Comparison of ENCODE assay signal across 18 mouse cellular contexts in the genomic region with DNA sequence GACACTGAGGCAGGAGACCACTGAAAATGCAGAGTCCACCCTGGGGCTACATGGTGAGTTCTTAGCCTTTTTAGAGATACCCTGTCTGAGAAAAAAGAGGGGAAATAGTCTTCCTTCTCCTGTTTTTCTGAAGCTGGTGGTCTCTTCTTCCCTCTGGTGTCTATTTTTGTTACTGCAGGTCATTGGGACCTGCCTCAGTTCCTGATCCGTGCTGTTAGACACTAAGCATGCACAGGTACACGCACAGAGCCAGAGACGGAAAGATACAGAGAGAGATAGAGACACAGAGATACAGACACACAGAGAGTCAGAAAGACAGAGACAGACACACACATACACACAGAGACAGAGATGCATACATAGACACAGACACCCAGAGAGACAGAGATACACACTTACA. TPM values are rescaled to one million over a fixed set of nuclear protein-coding genes. Genes with fewer than 3 reads are reported as not detected.
DNase-seq lines count a peak whose midpoint lies in the region; ATAC-seq and TF ChIP-seq lines count a peak whose summit lies in the region.
"Had no signal": no experiment of that assay in that cellular context is flagged by ENCODE, and none has a peak within 500 bp of the region (broad histone marks: within the 10 kb centered on the region; RNA-seq: fewer than 3 reads in every experiment).

No protein-coding gene starts in this region.

- H3K9me3 ChIP-seq in kidney, embryonic 15.5 days (replicated peaks): no peaks in the 10 kb centered on the region
- H3K9me3 ChIP-seq: limb, embryonic 10.5 days had no signal

- H3K36me3 ChIP-seq in kidney, adult 2 months (ENCODE audit: control insufficient read depth, insufficient read depth, low read length): no peaks in the 10 kb centered on the region
- no peaks in the 10 kb centered on the region for H3K36me3 ChIP-seq in kidney, embryonic 15.5 days
- H3K36me3 ChIP-seq: limb, embryonic 10.5 days had no signal

- WGBS in kidney, adult 2 months: 47% methylated on average over 3 of the region's 3 CpGs
- WGBS in kidney, embryonic 15.5 days: 47% methylated on average over 3 of the region's 3 CpGs
- WGBS in lung, adult 2 months: 34% methylated on average over 3 of the region's 3 CpGs

- H3K4me1 ChIP-seq in kidney, adult 2 months (ENCODE audit: control insufficient read depth, insufficient read depth, low read length): no peaks in the 10 kb centered on the region
- H3K4me1 ChIP-seq in kidney, embryonic 15.5 days: no peaks in the 10 kb centered on the region
- no peaks in the 10 kb centered on the region for H3K4me1 ChIP-seq in lung, adult 2 months (ENCODE audit: control insufficient read depth, insufficient read depth, low read length)
- H3K4me1 ChIP-seq: limb, embryonic 10.5 days had no signal

- TF ChIP-seq POLR2A in kidney, adult 2 months (IDR thresholded peaks at IDR 0.05; ENCODE audit: low read depth, low read length): no peak
- TF ChIP-seq POLR2A in lung, adult 2 months (IDR thresholded peaks at IDR 0.05; ENCODE audit: borderline replicate concordance, extremely low read depth, low read depth, low read length): no peak

- peak; percentile 39 to 42 for DNase-seq in cerebellum, postnatal 14 days
- DNase-seq in cerebellum, adult 9-10 months: no peak
- peak; percentile 8 for DNase-seq in kidney, adult 2 months
- DNase-seq in lung, postnatal 36 days: peak; percentile 1
- no peak for DNase-seq in lung, adult 2 months
- DNase-seq in retina, embryonic 14.5 days (ENCODE audit: low spot score): peak; percentile 55
- DNase-seq in MN1 (ENCODE audit: low spot score): no peak
- DNase-seq: B cell, adult 2 months; cerebellum, adult 9-11 months; gastrocnemius, postnatal 10 days; heart, postnatal 4 days; kidney, postnatal 25 days had no signal

- ATAC-seq in kidney, embryonic 15.5 days (replicated peaks; ENCODE audit: low FRiP score): no peak

- no peak overlapping the region for H3K27ac ChIP-seq in kidney, adult 2 months (ENCODE audit: insufficient read depth, low read depth, low read length)
- no peak overlapping the region for H3K27ac ChIP-seq in kidney, embryonic 15.5 days
- H3K27ac ChIP-seq: limb, embryonic 10.5 days had no signal

- no peak overlapping the region for H3K4me2 ChIP-seq in kidney, embryonic 15.5 days

- no peak overlapping the region for H3K4me3 ChIP-seq in kidney, adult 2 months (ENCODE audit: insufficient read depth, low read depth, low read length)
- no peak overlapping the region for H3K4me3 ChIP-seq in kidney, embryonic 15.5 days (replicated peaks)
- H3K4me3 ChIP-seq in lung, adult 2 months (replicated peaks; ENCODE audit: extremely low read depth, low read depth, low read length): no peak overlapping the region
- H3K4me3 ChIP-seq: erythroblast, embryonic 14.5 days; limb, embryonic 10.5 days; myocyte had no signal

- no peak overlapping the region for H3K9ac ChIP-seq in kidney, embryonic 15.5 days

- no peaks in the 10 kb centered on the region for H3K27me3 ChIP-seq in kidney, adult 2 months (replicated peaks; ENCODE audit: control insufficient read depth, insufficient read depth, low read length)
- no peaks in the 10 kb centered on the region for H3K27me3 ChIP-seq in kidney, embryonic 15.5 days

- TF ChIP-seq CTCF in kidney, adult 2 months (conservative IDR thresholded peaks at IDR 0.05; ENCODE audit: insufficient read depth, insufficient read length, low read depth, low read length): no peak
- no peak for TF ChIP-seq CTCF in lung, adult 2 months (IDR thresholded peaks at IDR 0.05; ENCODE audit: insufficient read depth, low read length)

RNA-seq across cellular contexts. Expression of a gene that starts 5.3 kb away (rescaled TPM):
- polyA plus RNA-seq in kidney, adult 2 months (2012; rRNA removed): not detected in 2 replicates
- polyA plus RNA-seq in kidney, embryonic 15.5 days (2015; fragmentation: Nextera tagmentation; extraction: Ambion mirVana): not detected in 2 replicates
- polyA plus RNA-seq in lung, adult 2 months (2012; rRNA removed): not detected in 2 replicates
- polyA plus RNA-seq: erythroblast, embryonic 14.5 days; limb, embryonic 10.5 days; lung, embryonic 16.5 days; myocyte; spleen, adult 2 months had no signal

RNA-seq across cellular contexts. Expression of a gene that starts 5.8 kb away (rescaled TPM):
- polyA plus RNA-seq in kidney, adult 2 months (2012; rRNA removed): 2.2 and 5.2 TPM in 2 replicates
- 9.7 and 12.7 TPM in 2 replicates for polyA plus RNA-seq in kidney, embryonic 15.5 days (2015; fragmentation: Nextera tagmentation; extraction: Ambion mirVana)
- polyA plus RNA-seq in lung, adult 2 months (2012; rRNA removed): 1.9 TPM in 2 replicates
- polyA plus RNA-seq: erythroblast, embryonic 14.5 days had no signal

RNA-seq across cellular contexts. Expression of a gene that starts 39.2 kb away (rescaled TPM):
- not detected in 2 replicates for polyA plus RNA-seq in kidney, adult 2 months (2012; rRNA removed)
- polyA plus RNA-seq in kidney, embryonic 15.5 days (2015; fragmentation: Nextera tagmentation; extraction: Ambion mirVana): not detected in 2 replicates
- polyA plus RNA-seq in lung, adult 2 months (2012; rRNA removed): not detected in 2 replicates
- polyA plus RNA-seq: limb, embryonic 10.5 days; lung, embryonic 16.5 days; myocyte; spleen, adult 2 months had no signal

RNA-seq across cellular contexts. Expression of a gene that starts 49.8 kb away (rescaled TPM):
- not detected in 2 replicates for polyA plus RNA-seq in kidney, adult 2 months (2012; rRNA removed)
- polyA plus RNA-seq in kidney, embryonic 15.5 days (2015; fragmentation: Nextera tagmentation; extraction: Ambion mirVana): not detected in 2 replicates
- not detected in 2 replicates for polyA plus RNA-seq in lung, adult 2 months (2012; rRNA removed)
- polyA plus RNA-seq: erythroblast, embryonic 14.5 days; limb, embryonic 10.5 days; lung, embryonic 16.5 days; myocyte; spleen, adult 2 months had no signal

Comparison
In these comparisons a context has a peak if more than half of its experiments do, and no peak if none do; other contexts are left out.
1. DNase-seq: peak in cerebellum, postnatal 14 days (2 of 2), kidney, adult 2 months (single experiment), lung, postnatal 36 days (single experiment) and retina, embryonic 14.5 days (single experiment); none in cerebellum, adult 9-10 months (single experiment), lung, adult 2 months (single experiment) and MN1 (single experiment).